Mouse (Mus musculus) lung, embryonic 14.5 days (tissue): ENCODE data around the gene Dlgap4. TPM values are rescaled to one million over a fixed set of nuclear protein-coding genes. Genes with fewer than 3 reads are reported as not detected.

Experiments used
- ATAC-seq: fragments of 200-750 bp; cut with Nextera tagmentation; 2 replicates; pipeline ENCODE4 v1.8.0; 2017; ENCODE audit warnings: mild to moderate bottlenecking, moderate TSS enrichment, moderate library complexity; ENCODE audit not compliant: insufficient read depth
- DNase-seq: peaks from one replicate; pipeline ENCODE4 v3.0.0-alpha.2; 2015
- H3K27ac ChIP-seq: fragments of 300-500 bp; sonication (generic); 2 replicates; pipeline ENCODE4 v1.5.1; 2014; ENCODE audit warnings: low read depth, mild to moderate bottlenecking, moderate library complexity
- H3K27me3 ChIP-seq: fragments of 300-500 bp; sonication (generic); 2 replicates; pipeline ENCODE4 v1.6.1; 2014; ENCODE audit warnings: low read length, control low read depth; ENCODE audit not compliant: insufficient read depth
- H3K36me3 ChIP-seq: fragments of 300-500 bp; sonication (generic); 2 replicates; pipeline ENCODE4 v1.6.1; 2014; ENCODE audit warnings: control low read depth; ENCODE audit not compliant: insufficient read depth
- H3K4me1 ChIP-seq: fragments of 300-500 bp; sonication (generic); 2 replicates; pipeline ENCODE4 v1.6.1; 2014; ENCODE audit warnings: antibody characterized with exemption, control low read depth; ENCODE audit not compliant: insufficient read depth
- H3K4me2 ChIP-seq: fragments of 300-500 bp; sonication (generic); 2 replicates; pipeline ENCODE4 v1.6.1; 2014; ENCODE audit warnings: mild to moderate bottlenecking
- H3K4me3 ChIP-seq: fragments of 300-500 bp; sonication (generic); 2 replicates; pipeline ENCODE4 v1.5.1; 2014; ENCODE audit warnings: low read depth, low read length
- H3K9ac ChIP-seq: fragments of 300-500 bp; sonication (generic); 2 replicates; pipeline ENCODE4 v1.6.1; 2014
- H3K9me3 ChIP-seq: fragments of 300-500 bp; sonication (generic); 2 replicates; pipeline ENCODE4 v1.6.1; 2016; ENCODE audit warnings: low read depth, low read length, control low read depth
- CTCF ChIP-seq: IDR thresholded peaks from 2 replicates; pipeline ENCODE4 v1.5.1; 2016; ENCODE audit warnings: antibody characterized with exemption, low read depth
- WGBS: fragments of 180-500 bp; shearing (Covaris S2); extraction: QIAGEN DNeasy Blood & Tissue Kit; methylation state at CpG from one replicate; pipeline ENCODE4 v1.1.7; 2014; 5-methylcytosine and 5-hydroxymethylcytosine counted together
- polyA plus RNA-seq: library from polyadenylated mRNA; unstranded; fragments of >200 nt; fragmentation: Nextera tagmentation; extraction: Ambion mirVana; gene quantifications from 2 replicates; pipeline ENCODE4 v1.2.1, GENCODE M21; 2014

Dlgap4 gene
- polyA plus RNA-seq, 1 experiment from 2014 or later = 78.7 TPM

GRCm38 (mm10) chr2:156765593-156765992 lies 152.1 kb downstream of the Dlgap4 start:
- Histone ChIP-seq H3K9ac (no peak overlapping the region), H3K4me3 (no peak overlapping the region), H3K4me2 (no peak overlapping the region), H3K4me1 (no peaks in the 10 kb centered on the region), H3K27ac (no peak overlapping the region), H3K27me3 (no peaks in the 10 kb centered on the region), H3K9me3 (no peaks in the 10 kb centered on the region), H3K36me3 (peaks cover 39% of the 10 kb centered on the region)
- 58% methylated on average over 8 of the region's 8 CpGs for WGBS
- no peak for ATAC-seq
- no peak for DNase-seq
- no peak for TF ChIP-seq CTCF

DNA sequence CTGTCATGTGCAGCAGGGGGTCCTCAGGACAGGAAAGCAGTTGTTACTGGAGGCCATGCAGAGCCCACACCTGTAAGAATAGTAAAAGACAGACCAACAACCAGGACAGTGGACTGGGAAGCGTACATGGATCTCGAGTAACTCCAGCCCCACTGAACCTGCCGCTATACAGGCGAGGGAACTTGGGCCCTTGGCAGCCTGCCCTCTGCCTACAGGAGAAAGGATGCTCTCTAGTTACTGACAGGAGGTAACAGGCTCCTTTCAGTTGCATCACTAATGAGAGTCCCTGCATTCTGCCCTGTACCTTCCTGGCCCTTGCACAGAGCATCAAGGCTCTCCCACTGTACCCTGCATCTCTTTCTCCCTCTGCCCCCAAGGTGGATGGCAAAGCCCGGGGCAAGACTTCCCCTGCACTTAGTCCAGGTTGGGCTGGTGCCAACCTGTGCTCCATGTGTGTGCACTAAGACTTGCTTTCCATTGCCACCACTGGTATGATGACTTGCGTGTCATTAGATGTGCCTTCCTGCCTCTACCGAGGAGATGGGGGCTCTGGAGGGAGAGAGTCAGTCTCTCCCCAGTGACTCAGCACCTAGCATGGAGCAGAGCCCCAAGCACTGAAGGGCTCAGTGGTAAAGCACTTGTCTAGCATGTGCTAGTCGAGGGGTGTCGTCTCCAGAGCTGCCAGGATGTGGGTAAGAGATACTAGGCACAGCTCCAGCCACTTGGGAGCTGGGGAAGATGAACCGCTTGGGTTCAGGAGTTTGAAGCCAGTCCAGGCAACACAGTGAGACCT lies 152.9 kb downstream of the Dlgap4 start:
- no peaks in the 10 kb centered on the region for H3K9me3 ChIP-seq
- no peak overlapping the region for H3K9ac ChIP-seq
- H3K4me1 ChIP-seq = no peaks in the 10 kb centered on the region
- H3K27me3 ChIP-seq = no peaks in the 10 kb centered on the region
- H3K27ac ChIP-seq = no peak overlapping the region
- WGBS = 65% methylated on average over 10 of the region's 10 CpGs
- no peak overlapping the region for H3K4me2 ChIP-seq
- TF ChIP-seq CTCF = no peak
- DNase-seq (no peak), ATAC-seq (no peak)
- no peak overlapping the region for H3K4me3 ChIP-seq
- peaks cover 32% of the 10 kb centered on the region for H3K36me3 ChIP-seq

DNA sequence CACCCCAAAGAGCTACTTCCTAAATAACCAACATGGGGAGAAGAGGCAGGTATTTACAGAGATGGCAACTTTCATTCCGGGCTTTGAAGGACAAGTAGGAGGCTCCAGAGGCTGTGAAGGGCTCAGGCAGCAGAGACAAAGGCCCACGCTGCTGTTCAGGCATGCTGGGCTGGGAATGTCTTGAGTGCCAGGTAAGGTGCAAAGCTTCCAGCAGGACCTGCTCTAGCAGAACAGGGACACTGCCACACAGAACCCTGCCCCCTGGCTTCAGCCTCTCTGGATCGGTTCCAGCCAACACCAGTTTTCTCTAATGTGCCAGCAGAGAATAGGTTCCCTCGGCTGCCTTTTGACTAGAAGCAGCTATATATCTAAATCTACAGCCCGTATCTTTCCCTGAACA lies 153.6 kb downstream of the Dlgap4 start:
- Histone ChIP-seq H3K9ac (no peak overlapping the region), H3K27ac (no peak overlapping the region), H3K27me3 (no peaks in the 10 kb centered on the region), H3K9me3 (no peaks in the 10 kb centered on the region), H3K36me3 (peaks cover 26% of the 10 kb centered on the region), H3K4me3 (no peak overlapping the region), H3K4me2 (no peak overlapping the region), H3K4me1 (no peaks in the 10 kb centered on the region)
- DNase-seq (no peak), ATAC-seq (no peak)
- whole genome bisulfite sequencing = 65% methylated on average over 5 of the region's 5 CpGs
- TF ChIP-seq CTCF = no peak

DNA sequence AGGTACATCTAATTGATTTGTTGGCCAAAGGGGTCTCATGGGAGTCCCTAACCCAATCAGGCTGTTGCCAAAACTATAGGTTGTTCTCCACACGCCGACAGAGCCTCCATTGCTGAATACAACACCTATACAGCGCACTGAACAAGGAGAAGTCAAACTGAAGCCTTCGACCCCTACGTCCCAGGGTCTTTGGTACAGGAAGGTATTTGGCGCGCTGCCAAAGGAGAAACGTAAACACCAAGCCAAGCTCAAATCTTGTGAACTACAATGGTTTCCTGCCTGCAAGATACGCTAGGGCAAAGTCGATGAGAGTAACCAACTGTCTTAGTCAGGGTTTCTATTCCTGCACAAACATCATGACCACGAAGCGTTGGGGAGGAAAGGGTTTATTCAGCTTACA lies 155.8 kb downstream of the Dlgap4 start:
- Histone ChIP-seq H3K4me2 (no peak overlapping the region), H3K36me3 (peaks cover 4% of the 10 kb centered on the region; the same call in 1 of the 2 replicates), H3K27me3 (no peaks in the 10 kb centered on the region), H3K9me3 (no peaks in the 10 kb centered on the region), H3K4me3 (no peak overlapping the region), H3K4me1 (peaks cover 3% of the 10 kb centered on the region), H3K27ac (no peak overlapping the region), H3K9ac (no peak overlapping the region)
- no peak for TF ChIP-seq CTCF
- no peak for ATAC-seq
- WGBS = 46% methylated on average over 12 of the region's 12 CpGs
- DNase-seq = peak; percentile 62

GRCm38 (mm10) chr2:156773470-156773869 lies 160.0 kb downstream of the Dlgap4 start:
- ATAC-seq (no peak), DNase-seq (no peak)
- Histone ChIP-seq H3K4me1 (peaks cover 17% of the 10 kb centered on the region), H3K36me3 (peaks cover under 1% of the 10 kb centered on the region; the same call in 1 of the 2 replicates), H3K9me3 (no peaks in the 10 kb centered on the region), H3K27ac (no peak overlapping the region), H3K4me2 (no peak overlapping the region), H3K9ac (no peak overlapping the region), H3K27me3 (no peaks in the 10 kb centered on the region), H3K4me3 (no peak overlapping the region)
- TF ChIP-seq CTCF = no peak

DNA sequence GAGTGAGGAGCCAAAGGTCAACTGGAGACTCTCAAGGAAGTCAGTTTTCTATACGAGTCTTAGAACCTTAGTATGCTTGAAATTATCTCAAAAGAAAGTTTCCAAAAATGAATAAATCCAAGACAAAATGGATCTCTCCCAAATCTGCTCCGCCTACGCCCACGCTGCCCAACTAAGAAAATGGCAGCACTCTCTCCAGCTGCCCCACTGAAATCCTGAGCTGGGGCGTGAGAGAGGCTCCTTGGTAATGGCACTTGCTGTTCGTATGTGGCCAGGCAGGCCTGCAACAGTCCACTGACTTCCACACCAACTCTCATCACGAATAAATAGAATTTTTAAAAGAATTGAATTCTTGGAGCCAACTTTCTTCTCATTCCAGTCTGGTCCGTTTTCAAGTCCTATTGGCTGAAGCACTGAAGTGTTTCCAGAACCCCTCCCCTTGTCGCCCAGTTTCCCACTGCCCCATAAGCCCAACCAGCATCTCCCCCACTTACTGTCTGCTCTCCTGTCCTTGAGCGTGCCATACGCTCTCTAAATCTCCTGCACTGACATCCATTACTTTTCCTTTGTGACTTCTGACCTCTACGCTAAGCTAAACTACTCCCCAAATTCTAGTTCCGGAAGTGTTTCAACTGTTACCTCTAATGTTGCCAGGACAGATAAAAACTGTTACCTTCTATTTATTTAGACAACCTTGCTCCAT lies 160.7 kb downstream of the Dlgap4 start:
- Histone ChIP-seq H3K4me3 (peak overlapping the region; percentile 44), H3K36me3 (peaks cover 3% of the 10 kb centered on the region; the same call in 1 of the 2 replicates), H3K4me1 (peaks cover 17% of the 10 kb centered on the region), H3K4me2 (peak overlapping the region; percentile 69), H3K9me3 (no peaks in the 10 kb centered on the region), H3K27me3 (no peaks in the 10 kb centered on the region), H3K27ac (peak overlapping the region; percentile 96), H3K9ac (peak overlapping the region; percentile 64)
- TF ChIP-seq CTCF = no peak
- WGBS = 65% methylated on average over 13 of the region's 13 CpGs
- DNase-seq (peak; percentile 49), ATAC-seq (no peak)

DNA sequence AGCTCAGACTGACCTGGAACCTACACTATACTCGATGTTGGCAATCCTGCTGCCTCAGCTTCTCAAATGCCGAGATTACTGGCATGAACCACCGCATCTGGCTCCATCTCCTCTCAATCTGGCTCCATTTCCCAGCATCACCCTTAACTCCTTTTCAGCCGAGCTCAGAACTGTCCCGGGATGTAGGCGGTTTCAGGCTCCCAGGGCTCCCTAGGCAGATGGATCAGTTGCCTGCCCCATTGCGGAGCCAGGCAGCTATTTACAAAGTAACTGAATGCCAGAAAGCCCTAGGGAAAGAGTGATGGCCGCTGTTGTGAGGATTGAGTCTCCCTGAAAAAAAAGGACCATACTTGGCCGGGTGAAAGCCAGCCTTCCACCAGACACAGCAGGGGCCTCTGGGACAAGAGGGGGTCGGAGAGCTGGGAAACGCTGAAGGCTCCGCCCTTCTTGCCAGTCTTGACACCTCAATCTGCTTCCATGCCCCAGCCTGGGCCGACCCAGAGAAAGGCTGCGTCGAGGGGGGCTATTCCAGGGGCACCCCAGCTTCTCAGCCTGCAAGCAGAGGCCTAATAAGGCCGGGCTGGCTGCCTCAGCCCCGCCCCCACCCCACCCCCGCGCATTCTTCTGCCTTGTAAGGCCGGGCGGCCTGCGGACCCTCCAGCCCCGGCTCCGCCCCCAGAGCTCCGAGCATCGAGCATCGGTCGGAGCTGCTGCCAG lies 161.4 kb downstream of the Dlgap4 start, which contains the start of gene Myl9:
TSS of gene Myl9 (plus strand) at position 683 of the 717 bp plus-strand sequence.
- peak within 1 kb of the TSS; percentile 96 for H3K27ac ChIP-seq
- H3K27me3 ChIP-seq = no peaks in the 10 kb centered on the region
- 2% methylated on average over 28 of the region's 28 CpGs for WGBS
- peak within 1 kb of the TSS; percentile 69 for H3K4me2 ChIP-seq
- H3K4me3 ChIP-seq = peak within 1 kb of the TSS; percentile 44
- peak; percentile 91 for DNase-seq
- H3K36me3 ChIP-seq = peaks cover 3% of the 10 kb centered on the region; the same call in 1 of the 2 replicates
- no peak for TF ChIP-seq CTCF
- H3K9ac ChIP-seq = peak within 1 kb of the TSS; percentile 64
- peak; percentile 92 for ATAC-seq
- no peaks in the 10 kb centered on the region for H3K9me3 ChIP-seq
- H3K4me1 ChIP-seq = peaks cover 17% of the 10 kb centered on the region
